Comparison of ENCODE assay signal across 12 mouse cellular contexts in genomic region chr8:26972801-26973200, GRCm38 (mm10). TPM values are rescaled to one million over a fixed set of nuclear protein-coding genes. Genes with fewer than 3 reads are reported as not detected.
DNase-seq lines count a peak whose midpoint lies in the region; ATAC-seq and TF ChIP-seq lines count a peak whose summit lies in the region.
"Had no signal": no experiment of that assay in that cellular context is flagged by ENCODE, and none has a peak within 500 bp of the region (broad histone marks: within the 10 kb centered on the region; RNA-seq: fewer than 3 reads in every experiment).

No protein-coding gene starts in this region.

- no peaks in the 10 kb centered on the region for H3K27me3 ChIP-seq in heart, adult 2 months (ENCODE audit: control insufficient read depth, insufficient read depth, low read length)
- peaks cover 5% of the 10 kb centered on the region; the same call in 1 of the 2 replicates for H3K27me3 ChIP-seq in heart, embryonic 11.5 days (ENCODE audit: control insufficient read depth, insufficient read depth, low read length)
- H3K27me3 ChIP-seq in heart, embryonic 13.5 days (replicated peaks) = 0 out of 2 replicates have a peak, but pooled peaks cover 10% of the 10 kb centered on the region

- H3K27ac ChIP-seq in heart, adult 2 months = no peak overlapping the region
- H3K27ac ChIP-seq in heart, embryonic 11.5 days (ENCODE audit: low read depth, low read length) = no peak overlapping the region
- 0 out of 2 replicates have a peak overlapping the region, but pooled peaks have one; percentile 12 for H3K27ac ChIP-seq in heart, embryonic 13.5 days (replicated peaks)
- H3K27ac ChIP-seq: forebrain, embryonic 13.5 days; limb, embryonic 15.5 days; macrophage had no signal

- no peak overlapping the region for H3K4me2 ChIP-seq in heart, embryonic 11.5 days
- no peak overlapping the region for H3K4me2 ChIP-seq in heart, embryonic 13.5 days
- H3K4me2 ChIP-seq: forebrain, embryonic 13.5 days; limb, embryonic 15.5 days had no signal

- TF ChIP-seq POLR2A in heart, adult 2 months (IDR thresholded peaks at IDR 0.05; ENCODE audit: insufficient read depth, low read depth, low read length) = no peak

- H3K9ac ChIP-seq in heart, adult 2 months (ENCODE audit: low read depth, low read length) = no peak overlapping the region
- H3K9ac ChIP-seq in heart, embryonic 11.5 days (ENCODE audit: low read depth, low read length) = no peak overlapping the region
- peak overlapping the region; percentile 7; the same call in 1 of the 2 replicates for H3K9ac ChIP-seq in heart, embryonic 13.5 days
- H3K9ac ChIP-seq: forebrain, embryonic 13.5 days; limb, embryonic 15.5 days had no signal

- H3K36me3 ChIP-seq in heart, adult 2 months (ENCODE audit: control insufficient read depth, insufficient read depth, low read length) = no peaks in the 10 kb centered on the region
- H3K36me3 ChIP-seq in heart, embryonic 11.5 days (ENCODE audit: control insufficient read depth, insufficient read depth, low read length) = no peaks in the 10 kb centered on the region
- no peaks in the 10 kb centered on the region for H3K36me3 ChIP-seq in heart, embryonic 13.5 days
- H3K36me3 ChIP-seq: limb, embryonic 15.5 days had no signal

- no peak for TF ChIP-seq EP300 in heart, adult 2 months (IDR thresholded peaks at IDR 0.05; ENCODE audit: insufficient read depth, low read depth, low read length)

- no peak overlapping the region for H3K4me3 ChIP-seq in heart, adult 2 months
- no peak overlapping the region for H3K4me3 ChIP-seq in heart, embryonic 11.5 days (ENCODE audit: low read depth, low read length)
- no peak overlapping the region for H3K4me3 ChIP-seq in heart, embryonic 13.5 days
- H3K4me3 ChIP-seq: forebrain, embryonic 13.5 days; limb, embryonic 15.5 days had no signal

- peak; percentile 52 to 54 for DNase-seq in heart, adult 2 months
- DNase-seq in retina, embryonic 14.5 days (ENCODE audit: low spot score) = peak; percentile 15
- no peak for DNase-seq in retina, postnatal 1 day
- DNase-seq in testis, postnatal 14 days (ENCODE audit: low spot score) = peak; percentile 62
- no peak for DNase-seq in thymus, postnatal 4 days
- DNase-seq: cerebellum, adult 11 months had no signal

- 0 out of 2 replicates have a peak, but pooled peaks have one; percentile 2 for TF ChIP-seq CTCF in heart, adult 2 months (IDR thresholded peaks at IDR 0.05)

- H3K79me2 ChIP-seq in heart, adult 2 months (replicated peaks; ENCODE audit: control insufficient read depth, insufficient read depth, low read length) = no peaks in the 10 kb centered on the region

- intact Hi-C loops in heart, adult 2 months (cut with DNase I) = no loop called here

- H3K4me1 ChIP-seq in heart, adult 2 months (ENCODE audit: control insufficient read depth, insufficient read depth, low read length) = no peaks in the 10 kb centered on the region
- peaks cover 26% of the 10 kb centered on the region for H3K4me1 ChIP-seq in heart, embryonic 11.5 days (ENCODE audit: control insufficient read depth, insufficient read depth, low read length)
- H3K4me1 ChIP-seq in heart, embryonic 13.5 days = peaks cover 50% of the 10 kb centered on the region

- ATAC-seq in heart, embryonic 11.5 days (replicated peaks; ENCODE audit: insufficient number of reproducible peaks, low FRiP score, low TSS enrichment) = no peak
- no peak for ATAC-seq in heart, embryonic 13.5 days (ENCODE audit: extremely low read depth, insufficient number of reproducible peaks, low FRiP score, low TSS enrichment)
- no peak for ATAC-seq in megakaryocyte, adult 5-6 weeks (ENCODE audit: poor library complexity, severe bottlenecking)
- ATAC-seq: forebrain, embryonic 13.5 days had no signal

- 40% methylated on average over 5 of the region's 5 CpGs for WGBS in heart, adult 2 months
- WGBS in heart, embryonic 11.5 days (ENCODE audit: insufficient replicate concordance) = 33% methylated on average over 5 of the region's 5 CpGs
- 44% methylated on average over 5 of the region's 5 CpGs for WGBS in heart, embryonic 13.5 days

- H3K9me3 ChIP-seq in heart, embryonic 11.5 days (replicated peaks; ENCODE audit: control insufficient read depth, low read length) = no peaks in the 10 kb centered on the region
- H3K9me3 ChIP-seq in heart, embryonic 13.5 days = no peaks in the 10 kb centered on the region
- H3K9me3 ChIP-seq: forebrain, embryonic 13.5 days; limb, embryonic 15.5 days had no signal

RNA-seq across cellular contexts. Expression of gene Zfp703, which starts 4.3 kb away (rescaled TPM):
- 10 to 100 TPM; 11.1 to 17.2 TPM for total RNA-seq in heart, adult 2 months (2021)
- polyA plus RNA-seq in heart, adult 2 months (2012; rRNA removed) = 9.3 and 14.3 TPM in 2 replicates
- polyA plus RNA-seq in heart, embryonic 11.5 days (2014; fragmentation: Nextera tagmentation; extraction: Ambion mirVana) = 7.7 and 8.5 TPM in 2 replicates
- polyA plus RNA-seq in heart, embryonic 13.5 days (2015; fragmentation: Nextera tagmentation; extraction: Ambion mirVana) = 5.5 and 5.9 TPM in 2 replicates
- 20.9 and 25.8 TPM in 2 replicates for total RNA-seq in megakaryocyte, adult 5-6 weeks (2015)
- 1.5 and 3.9 TPM in 2 replicates for total RNA-seq in megakaryocyte, adult 5-6 weeks (2017)

Comparison
In these comparisons a context has a peak if more than half of its experiments do, and no peak if none do; other contexts are left out.
1. DNase-seq: peak in heart, adult 2 months (2 of 2), retina, embryonic 14.5 days (single experiment) and testis, postnatal 14 days (single experiment); none in retina, postnatal 1 day (single experiment) and thymus, postnatal 4 days (single experiment).